Mouse (Mus musculus): ENCODE data around the gene Prr5. TPM values are rescaled to one million over a fixed set of nuclear protein-coding genes. Genes with fewer than 3 reads are reported as not detected.

The Prr5 gene
- total RNA-seq (2021): 1 to 10 TPM; 3.0 to 4.3 TPM
- long read RNA-seq, experiment 1, transcript Prr5-201 (8 exons, 1,830 nt): major isoform, 7 of 10 reads
- long read RNA-seq, experiment 1, partial matches to known transcripts: 2 of 10 reads
- long read RNA-seq, experiment 1, other reads (novel, unspliced or antisense): 1 of 10 reads
- long read RNA-seq, experiment 2, transcript Prr5-201 (8 exons, 1,830 nt): major isoform, 11 of 12 reads
- long read RNA-seq, experiment 2, partial matches to known transcripts: 0 of 12 reads
- long read RNA-seq, experiment 2, other reads (novel, unspliced or antisense): 1 of 12 reads

DNA sequence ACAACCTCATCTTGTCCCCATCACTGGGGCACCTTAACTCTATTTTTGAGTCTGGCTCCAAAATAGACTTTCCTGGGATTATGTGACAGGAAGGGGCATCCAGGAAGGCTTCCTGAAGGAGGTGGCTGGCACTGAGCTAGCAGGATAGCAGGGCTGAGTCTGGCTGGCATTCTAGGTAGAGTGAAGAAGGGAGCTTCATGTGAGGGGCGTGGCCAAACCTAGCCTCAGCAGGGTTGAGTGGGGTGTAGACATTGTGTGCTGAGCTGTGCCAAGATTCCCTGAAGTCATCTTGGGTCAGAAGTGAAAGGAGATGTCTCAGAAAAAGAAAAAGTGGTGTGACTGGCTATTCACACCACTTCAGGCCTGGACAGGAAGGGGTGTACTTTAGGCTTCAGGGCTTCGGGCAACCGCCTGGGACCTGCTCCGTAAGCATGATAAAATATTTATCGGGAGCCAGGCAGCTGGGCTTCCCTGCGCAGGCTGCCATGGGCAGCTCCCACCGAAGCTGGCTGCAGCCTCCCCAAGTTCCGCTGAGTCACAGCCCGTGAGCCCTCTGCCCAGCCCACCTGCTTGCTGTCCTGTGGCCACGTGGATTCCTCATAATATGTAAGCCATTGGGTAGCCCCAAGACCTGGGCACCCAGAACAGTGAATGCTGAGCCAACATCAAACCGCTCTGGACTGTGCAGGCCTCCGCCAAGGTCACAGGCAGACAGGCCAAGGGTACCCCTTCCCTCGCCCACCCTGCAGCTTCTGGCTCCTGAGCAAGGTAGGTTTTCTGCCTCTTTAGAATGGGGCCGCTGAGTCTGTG, at the start of gene Prr5:
Gene Prr5 (plus strand): TSS at position 683 of the 810 bp plus-strand sequence.
- Histone ChIP-seq H3K4me3 (no peak within 1 kb of the TSS), H3K27ac (no peak within 1 kb of the TSS)
- DNase-seq: peak; percentile 19
- intact Hi-C loops (cut with DNase I): no loop called here
- no peak for TF ChIP-seq CTCF (IDR thresholded peaks at IDR 0.05)

DNA sequence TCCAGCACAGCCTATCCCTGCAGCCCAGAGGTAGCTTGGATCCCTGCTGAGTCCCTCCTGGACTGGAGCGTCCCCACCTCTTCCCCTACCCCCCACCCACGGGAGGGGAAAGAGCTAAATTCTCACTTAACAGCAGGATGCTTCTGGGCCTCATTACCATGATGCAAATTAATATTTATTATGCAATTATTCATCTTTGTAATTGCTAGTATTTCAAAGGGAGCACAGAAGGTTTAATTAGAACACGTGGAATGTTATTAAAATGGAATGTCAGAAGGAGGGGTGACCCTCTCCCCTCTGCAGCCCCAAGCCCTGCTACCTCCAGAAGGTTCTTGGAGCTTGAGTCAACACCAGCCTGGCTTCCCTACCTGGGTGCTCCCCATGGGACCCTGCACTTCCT, 49.4 kb upstream of the Prr5 start:
- Histone ChIP-seq H3K4me3 (no peak overlapping the region), H3K27ac (no peak overlapping the region)
- TF ChIP-seq CTCF (IDR thresholded peaks at IDR 0.05): no peak
- intact Hi-C loops (cut with DNase I): no loop called here
- DNase-seq: no peak

- H3K4me3 ChIP-seq: no peak overlapping the region
- intact Hi-C loops (cut with DNase I): no loop called here
- no peak for DNase-seq
- no peak overlapping the region for H3K27ac ChIP-seq
- TF ChIP-seq CTCF (IDR thresholded peaks at IDR 0.05): no peak
These were observed 47.5 kb upstream of the Prr5 start for GRCm38 (mm10) chr15:84621722-84622428.

DNA sequence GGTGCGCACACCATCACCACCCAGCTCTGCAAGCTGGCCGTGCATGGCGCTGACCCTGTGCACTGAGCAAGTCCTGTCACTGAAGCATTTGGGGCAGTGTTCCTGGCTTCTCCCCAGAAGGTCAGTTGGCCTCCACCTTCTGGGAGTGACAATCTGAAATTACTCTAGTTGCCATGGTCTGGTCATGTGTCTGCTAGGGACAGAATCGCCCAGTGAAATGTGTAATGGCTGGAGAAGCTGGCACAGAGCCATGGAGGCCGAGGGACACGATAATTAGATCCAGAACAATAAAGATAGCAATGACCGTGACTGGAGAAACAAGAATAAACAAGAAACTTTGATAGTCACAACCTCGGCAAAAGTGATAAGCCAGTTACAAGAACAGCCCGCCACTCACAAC, 44.5 kb upstream of the Prr5 start:
- intact Hi-C loops (cut with DNase I): no loop called here
- DNase-seq: peak; percentile 57
- Histone ChIP-seq H3K27ac (no peak overlapping the region), H3K4me3 (no peak overlapping the region)
- TF ChIP-seq CTCF (IDR thresholded peaks at IDR 0.05): no peak

GRCm38 (mm10) chr15:84625712-84626414, 43.6 kb upstream of the Prr5 start:
- DNase-seq: peak; percentile 24
- intact Hi-C loops (cut with DNase I): no loop called here
- H3K4me3 ChIP-seq: no peak overlapping the region

GRCm38 (mm10) chr15:84627308-84627707, 42.1 kb upstream of the Prr5 start:
- intact Hi-C loops (cut with DNase I): no loop called here
- H3K27ac ChIP-seq: no peak overlapping the region
- no peak overlapping the region for H3K4me3 ChIP-seq
- peak; percentile 13 for DNase-seq
- no peak for TF ChIP-seq CTCF (IDR thresholded peaks at IDR 0.05)

More at GRCm38 (mm10) chr15:84625712-84626414, 43.6 kb upstream of the Prr5 start:
- no peak for TF ChIP-seq CTCF (IDR thresholded peaks at IDR 0.05)
- H3K27ac ChIP-seq: no peak overlapping the region

DNA sequence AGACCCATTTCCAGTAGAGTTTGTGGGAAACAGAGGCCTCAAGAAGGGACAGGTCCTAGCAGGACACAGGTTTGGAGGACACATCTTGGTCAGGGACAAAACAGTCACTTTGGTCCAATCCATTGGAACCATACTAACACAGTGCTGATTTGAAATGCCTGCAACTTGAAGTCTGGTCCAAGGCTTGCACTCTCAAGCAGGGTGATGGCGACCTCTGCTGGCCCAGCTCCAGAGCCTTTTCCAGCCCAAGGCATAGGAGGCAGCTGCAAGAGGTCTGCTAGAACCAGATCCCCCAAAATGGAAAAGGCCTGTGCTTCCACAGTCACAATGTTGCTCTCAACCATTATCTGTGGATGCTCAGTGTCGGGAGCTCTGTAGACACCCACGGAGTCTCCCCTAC, 39.7 kb upstream of the Prr5 start:
- TF ChIP-seq CTCF (IDR thresholded peaks at IDR 0.05): peak; percentile 28; the same call in 1 of the 2 replicates
- intact Hi-C loops (cut with DNase I): loop anchor here (5.0 kb wide), 1 partner anchor 507 kb away; the partner anchor contains the start of gene Pnpla5
- Histone ChIP-seq H3K27ac (no peak overlapping the region), H3K4me3 (no peak overlapping the region)
- peak; percentile 33 for DNase-seq

DNA sequence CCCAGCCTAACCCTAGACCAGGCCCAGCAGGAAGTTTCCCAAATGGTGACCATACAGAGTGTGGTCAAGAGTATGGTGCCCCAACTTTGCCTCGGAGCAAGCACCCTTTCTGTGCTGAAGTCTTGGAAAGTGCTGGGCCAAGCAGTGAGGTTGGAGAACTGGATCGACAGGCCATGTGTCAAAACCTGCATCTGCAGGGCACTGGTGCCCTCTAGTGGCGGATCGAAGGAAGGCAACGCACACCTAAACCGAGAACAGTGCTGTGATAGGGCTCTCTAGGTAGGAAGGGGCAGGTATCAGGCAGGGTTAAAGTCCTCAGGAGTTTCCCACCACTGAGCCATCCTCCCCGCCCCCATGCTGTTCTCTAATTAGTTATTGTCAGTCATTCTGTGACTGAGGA, 37.9 kb upstream of the Prr5 start:
- H3K27ac ChIP-seq: no peak overlapping the region
- intact Hi-C loops (cut with DNase I): loop anchor here (1.0 to 5.0 kb wide), 2 partner anchors 509 to 558 kb away; partner anchors contain the start of gene Pnpla5
- peak; percentile 77 for DNase-seq
- no peak overlapping the region for H3K4me3 ChIP-seq
- peak; percentile 88 for TF ChIP-seq CTCF (IDR thresholded peaks at IDR 0.05)

- TF ChIP-seq CTCF (IDR thresholded peaks at IDR 0.05): no peak
- intact Hi-C loops (cut with DNase I): loop anchor here (5.0 kb wide), 1 partner anchor 512 kb away; the partner anchor contains the start of gene Pnpla5
- Histone ChIP-seq H3K27ac (no peak overlapping the region), H3K4me3 (no peak overlapping the region)
- peak; percentile 79 for DNase-seq
These were observed 35.1 kb upstream of the Prr5 start for GRCm38 (mm10) chr15:84634361-84634760.

DNA sequence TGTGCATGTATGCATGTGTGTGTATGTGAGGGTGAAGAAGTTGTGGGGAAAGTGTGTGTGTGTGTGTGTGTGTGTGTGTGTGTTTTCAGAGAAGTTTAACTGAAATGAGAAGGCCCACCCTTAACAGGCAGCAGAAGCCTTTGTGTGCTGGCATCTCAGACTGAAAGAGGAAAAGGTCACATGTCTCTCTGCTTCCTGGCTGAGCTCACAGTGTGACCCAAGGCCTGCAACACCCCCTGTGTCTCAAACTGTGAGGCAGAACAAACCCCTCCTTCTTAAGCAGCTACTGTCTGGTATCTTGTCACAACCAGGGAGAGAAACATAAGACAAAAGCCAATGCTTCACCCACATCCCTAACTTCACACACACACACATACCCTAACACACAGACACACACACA, 31.0 kb upstream of the Prr5 start:
- intact Hi-C loops (cut with DNase I): no loop called here
- DNase-seq: no peak
- no peak for TF ChIP-seq CTCF (IDR thresholded peaks at IDR 0.05)
- no peak overlapping the region for H3K4me3 ChIP-seq
- peak overlapping the region; percentile 48; the same call in 1 of the 2 replicates for H3K27ac ChIP-seq

GRCm38 (mm10) chr15:84639072-84639450, 30.4 kb upstream of the Prr5 start:
- intact Hi-C loops (cut with DNase I): no loop called here
- Histone ChIP-seq H3K27ac (peak overlapping the region; percentile 84), H3K4me3 (no peak overlapping the region)
- TF ChIP-seq CTCF (IDR thresholded peaks at IDR 0.05): no peak
- no peak for DNase-seq
